Mouse (Mus musculus): ENCODE results near the gene Bcl9. TPM values are rescaled to one million over a fixed set of nuclear protein-coding genes. Genes with fewer than 3 reads are reported as not detected.

The Bcl9 gene
- polyA plus RNA-seq, 1 experiment from 2014 or later = 19.2 TPM

- H3K27me3 ChIP-seq (ENCODE audit: control insufficient read depth, insufficient read depth, low read length) = no peaks in the 10 kb centered on the region
- H3K27ac ChIP-seq (replicated peaks) = no peak overlapping the region
- DNase-seq (ENCODE audit: low spot score) (no peak), ATAC-seq (ENCODE audit: low FRiP score, low TSS enrichment) (no peak)
- no peaks in the 10 kb centered on the region for H3K36me3 ChIP-seq (ENCODE audit: control insufficient read depth, insufficient read depth, low read length)
- WGBS = 55% methylated on average over 4 of the region's 4 CpGs
- H3K9ac ChIP-seq (ENCODE audit: low read length) = no peak overlapping the region
- H3K4me2 ChIP-seq (replicated peaks; ENCODE audit: low read depth) = no peak overlapping the region
- H3K9me3 ChIP-seq (ENCODE audit: control insufficient read depth, low read length) = no peaks in the 10 kb centered on the region
- TF ChIP-seq EP300 (optimal IDR thresholded peaks at IDR 0.05) (no peak), CTCF (IDR thresholded peaks at IDR 0.05; ENCODE audit: low read depth) (no peak)
- no peak overlapping the region for H3K4me3 ChIP-seq (ENCODE audit: low read depth, low read length)
- H3K4me1 ChIP-seq (replicated peaks; ENCODE audit: control insufficient read depth, insufficient read depth) = no peaks in the 10 kb centered on the region
These were observed 135.9 kb downstream of the Bcl9 start for GRCm38 (mm10) chr3:97161773-97162172.

- WGBS = 35% methylated on average over 10 of the region's 10 CpGs
- Histone ChIP-seq H3K9me3 (ENCODE audit: control insufficient read depth, low read length) (no peaks in the 10 kb centered on the region), H3K27ac (replicated peaks) (no peak overlapping the region), H3K27me3 (ENCODE audit: control insufficient read depth, insufficient read depth, low read length) (no peaks in the 10 kb centered on the region), H3K4me1 (replicated peaks; ENCODE audit: control insufficient read depth, insufficient read depth) (no peaks in the 10 kb centered on the region), H3K36me3 (ENCODE audit: control insufficient read depth, insufficient read depth, low read length) (no peaks in the 10 kb centered on the region), H3K4me2 (replicated peaks; ENCODE audit: low read depth) (peak overlapping the region; percentile 31), H3K9ac (ENCODE audit: low read length) (0 out of 2 replicates have a peak overlapping the region, but pooled peaks have one; percentile 23), H3K4me3 (ENCODE audit: low read depth, low read length) (no peak overlapping the region)
- TF ChIP-seq EP300 (optimal IDR thresholded peaks at IDR 0.05) (no peak), CTCF (IDR thresholded peaks at IDR 0.05; ENCODE audit: low read depth) (no peak)
- DNase-seq (ENCODE audit: low spot score) (peak; percentile 31), ATAC-seq (ENCODE audit: low FRiP score, low TSS enrichment) (no peak)
These were observed 136.8 kb downstream of the Bcl9 start for GRCm38 (mm10) chr3:97160908-97161307.

- TF ChIP-seq EP300 (optimal IDR thresholded peaks at IDR 0.05) (no peak), CTCF (IDR thresholded peaks at IDR 0.05; ENCODE audit: low read depth) (no peak)
- 70% methylated on average over 2 of the region's 2 CpGs for WGBS
- H3K4me3 ChIP-seq (ENCODE audit: low read depth, low read length) = 0 out of 2 replicates have a peak overlapping the region, but pooled peaks have one; percentile 73
- ATAC-seq (ENCODE audit: low FRiP score, low TSS enrichment) (no peak), DNase-seq (ENCODE audit: low spot score) (no peak)
- H3K27me3 ChIP-seq (ENCODE audit: control insufficient read depth, insufficient read depth, low read length) = no peaks in the 10 kb centered on the region
- peak overlapping the region; percentile 89 for H3K4me2 ChIP-seq (replicated peaks; ENCODE audit: low read depth)
- H3K9ac ChIP-seq (ENCODE audit: low read length) = no peak overlapping the region
- no peaks in the 10 kb centered on the region for H3K4me1 ChIP-seq (replicated peaks; ENCODE audit: control insufficient read depth, insufficient read depth)
- no peak overlapping the region for H3K27ac ChIP-seq (replicated peaks)
- no peaks in the 10 kb centered on the region for H3K36me3 ChIP-seq (ENCODE audit: control insufficient read depth, insufficient read depth, low read length)
- no peaks in the 10 kb centered on the region for H3K9me3 ChIP-seq (ENCODE audit: control insufficient read depth, low read length)
These were observed 137.7 kb downstream of the Bcl9 start for GRCm38 (mm10) chr3:97159986-97160385.

- Histone ChIP-seq H3K9ac (ENCODE audit: low read length) (peak overlapping the region; percentile 71), H3K36me3 (ENCODE audit: control insufficient read depth, insufficient read depth, low read length) (no peaks in the 10 kb centered on the region), H3K27me3 (ENCODE audit: control insufficient read depth, insufficient read depth, low read length) (no peaks in the 10 kb centered on the region), H3K27ac (replicated peaks) (peak overlapping the region; percentile 77), H3K4me2 (replicated peaks; ENCODE audit: low read depth) (peak overlapping the region; percentile 89), H3K9me3 (ENCODE audit: control insufficient read depth, low read length) (no peaks in the 10 kb centered on the region), H3K4me1 (replicated peaks; ENCODE audit: control insufficient read depth, insufficient read depth) (no peaks in the 10 kb centered on the region), H3K4me3 (ENCODE audit: low read depth, low read length) (peak overlapping the region; percentile 73)
- ATAC-seq (ENCODE audit: low FRiP score, low TSS enrichment) = no peak
- no peak for DNase-seq (ENCODE audit: low spot score)
- TF ChIP-seq EP300 (optimal IDR thresholded peaks at IDR 0.05) (no peak), CTCF (IDR thresholded peaks at IDR 0.05; ENCODE audit: low read depth) (no peak)
- 21% methylated on average over 6 of the region's 6 CpGs for WGBS
These were observed 138.2 kb downstream of the Bcl9 start for GRCm38 (mm10) chr3:97159509-97159850.

GRCm38 (mm10) chr3:97158611-97159508, 138.9 kb downstream of the Bcl9 start, which contains the start of gene Acp6:
Acp6 (plus strand) TSS chr3:97158777.
- peak; percentile 93 for ATAC-seq (ENCODE audit: low FRiP score, low TSS enrichment)
- H3K36me3 ChIP-seq (ENCODE audit: control insufficient read depth, insufficient read depth, low read length) = no peaks in the 10 kb centered on the region
- H3K4me2 ChIP-seq (replicated peaks; ENCODE audit: low read depth) = peak within 1 kb of the TSS; percentile 89
- H3K27ac ChIP-seq (replicated peaks) = peak within 1 kb of the TSS; percentile 77
- H3K27me3 ChIP-seq (ENCODE audit: control insufficient read depth, insufficient read depth, low read length) = no peaks in the 10 kb centered on the region
- peak; percentile 86 for DNase-seq (ENCODE audit: low spot score)
- 0 out of 2 replicates have a peak, but pooled peaks have one; percentile 2 for TF ChIP-seq CTCF (IDR thresholded peaks at IDR 0.05; ENCODE audit: low read depth)
- no peak for TF ChIP-seq EP300 (optimal IDR thresholded peaks at IDR 0.05)
- no peaks in the 10 kb centered on the region for H3K9me3 ChIP-seq (ENCODE audit: control insufficient read depth, low read length)
- H3K4me1 ChIP-seq (replicated peaks; ENCODE audit: control insufficient read depth, insufficient read depth) = no peaks in the 10 kb centered on the region
- H3K9ac ChIP-seq (ENCODE audit: low read length) = peak within 1 kb of the TSS; percentile 71
- WGBS = under 1% methylated on average over 54 of the region's 54 CpGs
- peak within 1 kb of the TSS; percentile 73 for H3K4me3 ChIP-seq (ENCODE audit: low read depth, low read length)
